21 mouse cellular contexts compared by ENCODE assay signal in the genomic region with DNA sequence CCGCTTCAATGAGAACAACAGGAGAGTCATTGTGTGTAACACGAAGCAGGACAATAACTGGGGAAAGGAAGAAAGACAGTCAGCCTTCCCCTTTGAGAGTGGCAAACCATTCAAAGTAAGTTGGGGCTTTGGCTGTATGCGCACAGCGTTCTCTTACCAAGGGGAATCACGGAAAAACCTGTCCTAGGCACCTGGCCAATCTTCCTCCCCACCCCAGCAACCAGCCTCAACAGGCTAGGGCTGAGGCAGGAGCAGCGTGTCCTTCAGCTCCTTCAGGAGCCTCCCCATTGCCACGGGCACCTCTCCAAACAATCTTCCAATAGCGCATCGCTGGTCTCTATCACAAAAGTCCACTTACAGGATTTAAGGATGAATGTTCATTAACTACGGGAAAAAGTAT. TPM values are rescaled to one million over a fixed set of nuclear protein-coding genes. Genes with fewer than 3 reads are reported as not detected.
DNase-seq lines count a peak whose midpoint lies in the region; TF ChIP-seq lines count a peak whose summit lies in the region.
"Had no signal": no experiment of that assay in that cellular context is flagged by ENCODE, and none has a peak within 500 bp of the region (broad histone marks: within the 10 kb centered on the region; RNA-seq: fewer than 3 reads in every experiment).

No protein-coding gene starts in this region.

- no peak for TF ChIP-seq POLR2A in small intestine, adult 2 months (IDR thresholded peaks at IDR 0.05; ENCODE audit: low read depth, low read length)

- peak overlapping the region; percentile 52; the same call in 1 of the 2 replicates for H3K27ac ChIP-seq in gastrocnemius, adult 2 months
- peak overlapping the region; percentile 55; the same call in 1 of the 2 replicates for H3K27ac ChIP-seq in small intestine, adult 2 months (ENCODE audit: insufficient read depth, low read depth, low read length)
- H3K27ac ChIP-seq in heart, embryonic 10.5 days: no peak overlapping the region
- H3K27ac ChIP-seq: embryonic facial prominence, embryonic 10.5 days; embryonic facial prominence, embryonic 12.5 days; forebrain, embryonic 13.5 days had no signal

- intact Hi-C loops in gastrocnemius, adult 2 months (cut with DNase I): no loop called here

- H3K4me1 ChIP-seq in small intestine, adult 2 months (ENCODE audit: control insufficient read depth, insufficient read depth, insufficient read length, low read length): peaks cover 22% of the 10 kb centered on the region
- H3K4me1 ChIP-seq in heart, embryonic 10.5 days: peaks cover 11% of the 10 kb centered on the region
- H3K4me1 ChIP-seq: embryonic facial prominence, embryonic 10.5 days; embryonic facial prominence, embryonic 12.5 days; forebrain, embryonic 13.5 days had no signal

- H3K36me3 ChIP-seq in small intestine, adult 2 months (ENCODE audit: control insufficient read depth, insufficient read depth, low read length): peaks cover 53% of the 10 kb centered on the region
- peaks cover 27% of the 10 kb centered on the region for H3K36me3 ChIP-seq in heart, embryonic 10.5 days

- H3K9me3 ChIP-seq in heart, embryonic 10.5 days: no peaks in the 10 kb centered on the region
- H3K9me3 ChIP-seq: embryonic facial prominence, embryonic 10.5 days; embryonic facial prominence, embryonic 12.5 days; forebrain, embryonic 13.5 days had no signal

- TF ChIP-seq CTCF in gastrocnemius, adult 2 months (IDR thresholded peaks at IDR 0.05): no peak
- no peak for TF ChIP-seq CTCF in small intestine, adult 2 months (IDR thresholded peaks at IDR 0.05; ENCODE audit: extremely low read depth, insufficient read length, insufficient replicate concordance, low read depth, low read length)

- H3K4me3 ChIP-seq in gastrocnemius, adult 2 months: no peak overlapping the region
- H3K4me3 ChIP-seq in small intestine, adult 2 months (ENCODE audit: low read depth, low read length): no peak overlapping the region
- H3K4me3 ChIP-seq in heart, embryonic 10.5 days: no peak overlapping the region
- H3K4me3 ChIP-seq: embryonic facial prominence, embryonic 10.5 days; embryonic facial prominence, embryonic 12.5 days; forebrain, embryonic 13.5 days had no signal

- no peak for DNase-seq in gastrocnemius, adult 2 months
- no peak for DNase-seq in gastrocnemius, postnatal 25 days
- DNase-seq in ovary, postnatal 36 days (ENCODE audit: low spot score): peak; percentile 45
- no peak for DNase-seq in ovary, postnatal 14 days (ENCODE audit: low spot score)
- DNase-seq in testis, postnatal 14 days (ENCODE audit: low spot score): peak; percentile 40
- no peak for DNase-seq in heart, embryonic 10.5 days (ENCODE audit: low spot score)
- DNase-seq: adrenal gland, adult 8-10 months; adrenal gland, postnatal 14 days; adrenal gland, postnatal 36 days; B cell, adult 2 months; cerebellum, adult 11-12 months; cerebellum, adult 2 months; cerebellum, adult 9-10 months; cerebellum, postnatal 10 days; cerebellum, postnatal 25 days had no signal

- H3K27me3 ChIP-seq in small intestine, adult 2 months (ENCODE audit: control insufficient read depth, insufficient read depth, low read length): no peaks in the 10 kb centered on the region
- H3K27me3 ChIP-seq in heart, embryonic 10.5 days (ENCODE audit: insufficient read depth, poor library complexity, severe bottlenecking): no peaks in the 10 kb centered on the region
- H3K27me3 ChIP-seq: CH12.LX; embryonic facial prominence, embryonic 12.5 days; forebrain, embryonic 13.5 days; Patski had no signal

- 55% methylated on average over 10 of the region's 10 CpGs for WGBS in small intestine, adult 2 months
- WGBS in heart, embryonic 10.5 days: 89% methylated on average over 10 of the region's 10 CpGs

RNA-seq across cellular contexts. Expression of a gene that starts 17.1 kb away (rescaled TPM):
- total RNA-seq in gastrocnemius, adult 2 months (2021): 1 to 10 TPM; 2.9 to 4.0 TPM
- total RNA-seq in gastrocnemius, postnatal 25 days (2021): 1 to 10 TPM; 1.8 to 5.1 TPM
- 379 and 1,527 TPM in 2 replicates for polyA plus RNA-seq in small intestine, adult 2 months (2012; rRNA removed)
- polyA plus RNA-seq in heart, embryonic 10.5 days (2016; fragmentation: Nextera tagmentation; extraction: Ambion mirVana): 1.4 and 2.2 TPM in 2 replicates

RNA-seq across cellular contexts. Expression of a gene that starts 33.6 kb away (rescaled TPM):
- not detected for total RNA-seq in gastrocnemius, adult 2 months (2021)
- under 1 TPM; 0.33 to 0.59 TPM for total RNA-seq in gastrocnemius, postnatal 25 days (2021)
- 0.42 and 2.5 TPM in 2 replicates for polyA plus RNA-seq in small intestine, adult 2 months (2012; rRNA removed)
- 55.9 and 65.2 TPM in 2 replicates for polyA plus RNA-seq in heart, embryonic 10.5 days (2016; fragmentation: Nextera tagmentation; extraction: Ambion mirVana)

Comparison
In these comparisons a context has a peak if more than half of its experiments do, and no peak if none do; other contexts are left out.
1. DNase-seq: peak in ovary, postnatal 36 days (single experiment) and testis, postnatal 14 days (single experiment); none in gastrocnemius, adult 2 months (single experiment), gastrocnemius, postnatal 25 days (single experiment), ovary, postnatal 14 days (single experiment) and heart, embryonic 10.5 days (single experiment).